Mouse (Mus musculus) liver, postnatal 0 days (tissue): ENCODE measurements at regions not wholly inside any gene's neighbourhood (a gene's known extent, or its start where the extent isn't known, plus 50 kb on each side); places are given as distances from the start of the nearest gene placed in this dataset.

ENCODE experiments used
- CTCF ChIP-seq: sonication (generic); IDR thresholded peaks from 2 replicates; pipeline ENCODE4 v1.5.1; 2016; ENCODE audit warnings: antibody characterized with exemption, low read depth
- EP300 ChIP-seq: IDR thresholded peaks from 2 replicates; pipeline ENCODE4 v1.6.1; 2016; ENCODE audit warnings: antibody characterized with exemption, low read depth, mild to moderate bottlenecking

GRCm38 (mm10) chr10:117934797-117935196, 89.0 kb upstream of the Rap1b start:
- no peak for TF ChIP-seq CTCF
- peak; percentile 81 for TF ChIP-seq EP300
